Mouse (Mus musculus) gastrocnemius, postnatal 10 days (tissue): ENCODE data around the gene Gan. TPM values are rescaled to one million over a fixed set of nuclear protein-coding genes. Genes with fewer than 3 reads are reported as not detected.

Experiments used
- DNase-seq: peaks from one replicate; pipeline ENCODE4 v3.0.0; 2021; ENCODE audit warnings: mixed read lengths
- long read RNA-seq, 2 experiments: library from polyadenylated mRNA; stranded (forward); transcript quantifications; one replicate each; pipeline ENCODE4 v2.0.0; 2021
- total RNA-seq, 2 experiments: library from RNA; stranded (reverse); gene quantifications; 2 replicates each; pipeline ENCODE4 v1.2.3; 2021

The Gan gene
- 1 to 10 TPM; 4.8 to 6.5 TPM for total RNA-seq
- long read RNA-seq, experiment 1, partial matches to known transcripts, result 0 of 2 reads
- long read RNA-seq, experiment 1, other reads (novel, unspliced or antisense), result 2 of 2 reads
- long read RNA-seq, experiment 2, partial matches to known transcripts, result 0 of 1 reads
- long read RNA-seq, experiment 2, other reads (novel, unspliced or antisense), result 1 of 1 reads

GRCm38 (mm10) chr8:117158135-117158761 lies at the start of gene Gan:
Gene Gan, plus strand, starts transcription at chr8:117158135.
- peak; percentile 50 for DNase-seq

- no peak for DNase-seq
Observed at GRCm38 (mm10) chr8:117109018-117109711, 48.8 kb upstream of the Gan start.

- DNase-seq, result peak; percentile 71
Observed at GRCm38 (mm10) chr8:117109801-117110390, 48.0 kb upstream of the Gan start.

- DNase-seq, result no peak
Observed at GRCm38 (mm10) chr8:117111641-117112040, 46.3 kb upstream of the Gan start.

GRCm38 (mm10) chr8:117112261-117112660 lies 45.7 kb upstream of the Gan start:
- DNase-seq, result no peak

- DNase-seq, result no peak
Observed at GRCm38 (mm10) chr8:117115094-117115493, 42.8 kb upstream of the Gan start.

- no peak for DNase-seq
Observed at GRCm38 (mm10) chr8:117115676-117116446, 42.1 kb upstream of the Gan start.

- DNase-seq, result no peak
Observed at GRCm38 (mm10) chr8:117116534-117116933, 41.4 kb upstream of the Gan start.

GRCm38 (mm10) chr8:117118409-117118808 lies 39.5 kb upstream of the Gan start:
- DNase-seq, result no peak

- DNase-seq, result no peak
Observed at GRCm38 (mm10) chr8:117121277-117121676, 36.7 kb upstream of the Gan start.

- no peak for DNase-seq
Observed at GRCm38 (mm10) chr8:117123850-117124633, 33.9 kb upstream of the Gan start.

GRCm38 (mm10) chr8:117125854-117126253 lies 32.1 kb upstream of the Gan start:
- no peak for DNase-seq

- DNase-seq, result no peak
Observed at GRCm38 (mm10) chr8:117126411-117126810, 31.5 kb upstream of the Gan start.

- no peak for DNase-seq
Observed at GRCm38 (mm10) chr8:117127063-117127462, 30.9 kb upstream of the Gan start.

- DNase-seq, result no peak
Observed at GRCm38 (mm10) chr8:117133702-117134101, 24.2 kb upstream of the Gan start.

- DNase-seq, result no peak
Observed at GRCm38 (mm10) chr8:117136351-117136750, 21.6 kb upstream of the Gan start.

GRCm38 (mm10) chr8:117136763-117137162 lies 21.2 kb upstream of the Gan start:
- no peak for DNase-seq

GRCm38 (mm10) chr8:117137357-117137756 lies 20.6 kb upstream of the Gan start:
- DNase-seq, result no peak

GRCm38 (mm10) chr8:117148520-117148919 lies 9.4 kb upstream of the Gan start:
- DNase-seq, result no peak

- DNase-seq, result no peak
Observed at GRCm38 (mm10) chr8:117156149-117156548, 1.8 kb upstream of the Gan start.
